Mouse (Mus musculus): ENCODE data around the gene Olfr47. TPM values are rescaled to one million over a fixed set of nuclear protein-coding genes. Genes with fewer than 3 reads are reported as not detected.
"Not testable (repeated sequence)": the region's sequence is repeated elsewhere in the genome, so short reads cannot be mapped to it uniquely, and the experiment has no call there.

The Olfr47 gene
- polyA plus RNA-seq (2015; fragmentation: Nextera tagmentation; extraction: Ambion mirVana) = 0.08 TPM in 1 of 2 replicates, not detected in the other

GRCm38 (mm10) chr6:43231255-43231654, at the start of gene Olfr47:
Gene Olfr47, plus strand, starts transcription at chr6:43231529.
- DNase-seq (ENCODE audit: low spot score) = not testable (repeated sequence)

GRCm38 (mm10) chr6:43190986-43191385, 40.3 kb upstream of the Olfr47 start:
- no peak for DNase-seq (ENCODE audit: low spot score)

GRCm38 (mm10) chr6:43196781-43197180, 34.5 kb upstream of the Olfr47 start, which contains the start of gene Olfr435:
Gene Olfr435, plus strand, starts transcription at chr6:43197146.
- DNase-seq (ENCODE audit: low spot score) = no peak

- DNase-seq (ENCODE audit: low spot score) = no peak
Observed at GRCm38 (mm10) chr6:43198094-43198493, 33.2 kb upstream of the Olfr47 start.

- no peak for DNase-seq (ENCODE audit: low spot score)
Observed at GRCm38 (mm10) chr6:43202786-43203185, 28.5 kb upstream of the Olfr47 start.

- DNase-seq (ENCODE audit: low spot score) = no peak
Observed at GRCm38 (mm10) chr6:43205355-43205754, 26.0 kb upstream of the Olfr47 start.

- not testable (repeated sequence) for DNase-seq (ENCODE audit: low spot score)
Observed at GRCm38 (mm10) chr6:43212873-43213272, 18.5 kb upstream of the Olfr47 start, which contains the start of gene Olfr434. Gene Olfr434, plus strand, starts transcription at chr6:43213021.

- DNase-seq (ENCODE audit: low spot score) = peak; percentile 42
Observed at GRCm38 (mm10) chr6:43242061-43242460, 10.7 kb downstream of the Olfr47 start.

GRCm38 (mm10) chr6:43247396-43247795, 16.1 kb downstream of the Olfr47 start:
- no peak for DNase-seq (ENCODE audit: low spot score)

GRCm38 (mm10) chr6:43252994-43253393, 21.7 kb downstream of the Olfr47 start:
- no peak for DNase-seq (ENCODE audit: low spot score)

GRCm38 (mm10) chr6:43254193-43254926, 23.0 kb downstream of the Olfr47 start:
- DNase-seq (ENCODE audit: low spot score) = peak; percentile 45

- no peak for DNase-seq (ENCODE audit: low spot score)
Observed at GRCm38 (mm10) chr6:43260756-43261155, 29.4 kb downstream of the Olfr47 start.

GRCm38 (mm10) chr6:43265363-43266041, 34.2 kb downstream of the Olfr47 start, which contains the start of gene Arhgef5:
Gene Arhgef5, plus strand, starts transcription at chr6:43265582.
- peak; percentile 25 for DNase-seq (ENCODE audit: low spot score)

- DNase-seq (ENCODE audit: low spot score) = peak; percentile 18
Observed at GRCm38 (mm10) chr6:43266356-43266755, 35.0 kb downstream of the Olfr47 start.

- no peak for DNase-seq (ENCODE audit: low spot score)
Observed at GRCm38 (mm10) chr6:43272597-43272996, 41.3 kb downstream of the Olfr47 start.

GRCm38 (mm10) chr6:43274123-43274522, 42.8 kb downstream of the Olfr47 start:
- no peak for DNase-seq (ENCODE audit: low spot score)

GRCm38 (mm10) chr6:43278247-43278646, 46.9 kb downstream of the Olfr47 start:
- DNase-seq (ENCODE audit: low spot score) = peak; percentile 28

- no peak for DNase-seq (ENCODE audit: low spot score)
Observed at GRCm38 (mm10) chr6:43280481-43280880, 49.2 kb downstream of the Olfr47 start.

Data from thymus, postnatal 0 days (tissue).